Mouse (Mus musculus) kidney, embryonic 14.5 days (tissue): Measurements from ENCODE around the gene Izumo1. TPM values are rescaled to one million over a fixed set of nuclear protein-coding genes. Genes with fewer than 3 reads are reported as not detected.
A peak's percentile ranks its signal among the peaks of the same experiment; 100 is the strongest.

Experiments
- ATAC-seq: fragments of 200-750 bp; cut with Nextera tagmentation; 2 replicates; pipeline ENCODE4 v1.8.0; 2017; ENCODE audit warnings: moderate number of reproducible peaks, mild to moderate bottlenecking, moderate TSS enrichment, moderate library complexity; ENCODE audit not compliant: low FRiP score, low TSS enrichment
- H3K27ac ChIP-seq: fragments of 300-500 bp; sonication (generic); 2 replicates; pipeline ENCODE4 v1.5.1; 2014; ENCODE audit warnings: low read depth, mild to moderate bottlenecking, low read length, moderate library complexity, mixed read lengths
- H3K27me3 ChIP-seq: fragments of 300-500 bp; sonication (generic); 2 replicates; pipeline ENCODE4 v1.6.1; 2014; ENCODE audit warnings: mild to moderate bottlenecking, low read length; ENCODE audit not compliant: control insufficient read depth, insufficient read depth
- H3K36me3 ChIP-seq: fragments of 300-500 bp; sonication (generic); 2 replicates; pipeline ENCODE4 v1.6.1; 2014; ENCODE audit warnings: low read length, mixed read lengths; ENCODE audit not compliant: control insufficient read depth, insufficient read depth
- H3K4me1 ChIP-seq: fragments of 300-500 bp; sonication (generic); 2 replicates; pipeline ENCODE4 v1.6.1; 2014; ENCODE audit warnings: low read length, mixed read lengths; ENCODE audit not compliant: control insufficient read depth, insufficient read depth
- H3K4me2 ChIP-seq: fragments of 300-500 bp; sonication (generic); replicated peaks from 2 replicates; pipeline ENCODE4 v1.6.1; 2014; ENCODE audit warnings: low read depth, mild to moderate bottlenecking, low read length
- H3K4me3 ChIP-seq: fragments of 300-500 bp; sonication (generic); 2 replicates; pipeline ENCODE4 v1.5.1; 2014; ENCODE audit warnings: mild to moderate bottlenecking, low read length
- H3K9ac ChIP-seq: fragments of 300-500 bp; sonication (generic); 2 replicates; pipeline ENCODE4 v1.6.1; 2014; ENCODE audit warnings: low read depth, mild to moderate bottlenecking, low read length, moderate library complexity
- H3K9me3 ChIP-seq: fragments of 300-500 bp; sonication (generic); 2 replicates; pipeline ENCODE4 v1.6.1; 2016; ENCODE audit warnings: low read length; ENCODE audit not compliant: control insufficient read depth
- WGBS: fragments of 180-500 bp; shearing (Covaris S2); extraction: QIAGEN DNeasy Blood & Tissue Kit; methylation state at CpG from one replicate; pipeline ENCODE4 v1.1.7; 2014; 5-methylcytosine and 5-hydroxymethylcytosine counted together
- polyA plus RNA-seq: library from polyadenylated mRNA; unstranded; fragments of >200 nt; fragmentation: Nextera tagmentation; extraction: Ambion mirVana; gene quantifications from 2 replicates; pipeline ENCODE4 v1.2.1, GENCODE M21; 2014

The Izumo1 gene
- 0.11 and 0.23 TPM in 2 replicates for polyA plus RNA-seq

GRCm38 (mm10) chr7:45621443-45621842 lies at the start of gene Izumo1:
Gene Izumo1, plus strand, starts transcription at chr7:45621811.
- H3K4me1 ChIP-seq = peaks cover 6% of the 10 kb centered on the region
- no peaks in the 10 kb centered on the region for H3K9me3 ChIP-seq
- WGBS = 35% methylated on average over 9 of the region's 9 CpGs
- H3K4me3 ChIP-seq = no peak within 1 kb of the TSS
- no peak within 1 kb of the TSS for H3K4me2 ChIP-seq
- no peaks in the 10 kb centered on the region for H3K36me3 ChIP-seq
- no peak within 1 kb of the TSS for H3K27ac ChIP-seq
- ATAC-seq = no peak
- H3K27me3 ChIP-seq = peaks cover 22% of the 10 kb centered on the region
- H3K9ac ChIP-seq = no peak within 1 kb of the TSS

GRCm38 (mm10) chr7:45571966-45572365 lies 49.6 kb upstream of the Izumo1 start:
- H3K9ac ChIP-seq = 0 out of 2 replicates have a peak overlapping the region, but pooled peaks have one; percentile 73
- no peak overlapping the region for H3K4me3 ChIP-seq
- no peak overlapping the region for H3K27ac ChIP-seq
- H3K36me3 ChIP-seq = peaks cover 16% of the 10 kb centered on the region
- no peak for ATAC-seq
- no peaks in the 10 kb centered on the region for H3K27me3 ChIP-seq
- H3K9me3 ChIP-seq = no peaks in the 10 kb centered on the region
- peaks cover 39% of the 10 kb centered on the region for H3K4me1 ChIP-seq
- H3K4me2 ChIP-seq = peak overlapping the region; percentile 72; the same call in 1 of the 2 replicates
- 63% methylated on average over 1 of the region's 1 CpGs for WGBS

- H3K4me1 ChIP-seq = peaks cover 34% of the 10 kb centered on the region
- H3K9ac ChIP-seq = peak overlapping the region; percentile 7; the same call in 1 of the 2 replicates
- 57% methylated on average over 8 of the region's 8 CpGs for WGBS
- ATAC-seq = no peak
- peaks cover 25% of the 10 kb centered on the region for H3K36me3 ChIP-seq
- H3K4me2 ChIP-seq = peak overlapping the region; percentile 17; the same call in 1 of the 2 replicates
- H3K27me3 ChIP-seq = no peaks in the 10 kb centered on the region
- no peak overlapping the region for H3K4me3 ChIP-seq
- H3K27ac ChIP-seq = no peak overlapping the region; the same call in 1 of the 2 replicates
- H3K9me3 ChIP-seq = no peaks in the 10 kb centered on the region
Measured at GRCm38 (mm10) chr7:45573954-45574353, 47.7 kb upstream of the Izumo1 start.

- Histone ChIP-seq H3K4me3 (peak overlapping the region; percentile 9; the same call in 1 of the 2 replicates), H3K27ac (peak overlapping the region; percentile 67), H3K9me3 (no peaks in the 10 kb centered on the region), H3K27me3 (no peaks in the 10 kb centered on the region), H3K4me2 (peak overlapping the region; percentile 17; the same call in 1 of the 2 replicates), H3K36me3 (peaks cover 25% of the 10 kb centered on the region), H3K9ac (peak overlapping the region; percentile 20; the same call in 1 of the 2 replicates), H3K4me1 (peaks cover 33% of the 10 kb centered on the region)
- peak; percentile 59 for ATAC-seq
- WGBS = 50% methylated on average over 15 of the region's 15 CpGs
Measured at GRCm38 (mm10) chr7:45574472-45575379, 46.9 kb upstream of the Izumo1 start.

- Histone ChIP-seq H3K4me3 (no peak overlapping the region), H3K4me2 (no peak overlapping the region), H3K4me1 (no peaks in the 10 kb centered on the region), H3K9ac (no peak overlapping the region), H3K27ac (no peak overlapping the region), H3K9me3 (no peaks in the 10 kb centered on the region), H3K36me3 (peaks cover 19% of the 10 kb centered on the region; the same call in 1 of the 2 replicates), H3K27me3 (no peaks in the 10 kb centered on the region)
- 96% methylated on average over 6 of the region's 6 CpGs for WGBS
- no peak for ATAC-seq
Measured at GRCm38 (mm10) chr7:45585923-45586322, 35.7 kb upstream of the Izumo1 start.

- Histone ChIP-seq H3K27me3 (no peaks in the 10 kb centered on the region), H3K4me3 (no peak overlapping the region), H3K27ac (no peak overlapping the region), H3K4me2 (no peak overlapping the region), H3K4me1 (no peaks in the 10 kb centered on the region), H3K9ac (no peak overlapping the region), H3K36me3 (peaks cover 16% of the 10 kb centered on the region; the same call in 1 of the 2 replicates), H3K9me3 (no peaks in the 10 kb centered on the region)
- 87% methylated on average over 23 of the region's 23 CpGs for WGBS
- no peak for ATAC-seq
Measured at GRCm38 (mm10) chr7:45587631-45588592, 33.7 kb upstream of the Izumo1 start.

GRCm38 (mm10) chr7:45589173-45589572 lies 32.4 kb upstream of the Izumo1 start:
- Histone ChIP-seq H3K9me3 (no peaks in the 10 kb centered on the region), H3K4me1 (no peaks in the 10 kb centered on the region), H3K4me2 (peak overlapping the region; percentile 46), H3K27ac (no peak overlapping the region), H3K9ac (peak overlapping the region; percentile 31; the same call in 1 of the 2 replicates), H3K4me3 (peak overlapping the region; percentile 27), H3K36me3 (peaks cover 16% of the 10 kb centered on the region; the same call in 1 of the 2 replicates), H3K27me3 (no peaks in the 10 kb centered on the region)
- ATAC-seq = peak; percentile 94
- 4% methylated on average over 19 of the region's 19 CpGs for WGBS

- Histone ChIP-seq H3K4me1 (no peaks in the 10 kb centered on the region), H3K4me2 (no peak overlapping the region), H3K36me3 (peaks cover 13% of the 10 kb centered on the region; the same call in 1 of the 2 replicates), H3K4me3 (no peak overlapping the region), H3K27me3 (no peaks in the 10 kb centered on the region), H3K9ac (no peak overlapping the region), H3K27ac (no peak overlapping the region), H3K9me3 (no peaks in the 10 kb centered on the region)
- ATAC-seq = no peak
- 97% methylated on average over 5 of the region's 5 CpGs for WGBS
Measured at GRCm38 (mm10) chr7:45589898-45590297, 31.7 kb upstream of the Izumo1 start.
